Mouse (Mus musculus): ENCODE data around the gene Enox2.

DNA sequence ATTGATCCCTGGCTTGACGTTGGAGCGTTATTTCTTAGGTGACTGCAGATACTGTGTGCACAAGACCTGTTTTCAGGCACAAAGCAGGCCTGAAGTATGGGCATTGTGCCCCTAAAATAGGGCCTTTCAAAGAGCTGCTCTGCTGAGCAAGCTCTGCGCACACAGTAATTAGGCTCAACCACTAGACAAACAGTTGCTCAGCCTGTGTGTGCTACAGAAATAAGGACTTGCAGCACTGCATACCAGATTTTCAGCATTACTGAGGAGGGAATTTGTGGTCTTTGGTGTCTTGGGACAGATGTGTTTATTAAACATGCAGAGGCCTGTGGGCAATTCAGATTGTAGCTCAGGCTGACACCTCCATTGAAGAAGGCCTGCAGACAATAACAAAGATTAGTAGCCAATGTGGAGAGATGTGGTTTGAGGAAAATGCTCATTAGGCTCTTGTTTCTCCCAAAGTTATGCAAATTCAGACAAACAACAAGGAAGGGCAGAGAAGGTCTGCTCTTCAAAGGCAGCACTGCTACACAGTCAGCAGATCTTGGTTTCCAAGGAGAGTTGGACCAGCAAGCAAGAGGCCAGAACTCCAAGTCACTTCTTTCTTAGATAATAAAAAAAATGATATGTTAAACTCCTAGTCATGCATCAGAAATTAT, 163.2 kb downstream of the Enox2 start:
- TF ChIP-seq POLR2A (IDR thresholded peaks at IDR 0.05; ENCODE audit: extremely low read depth, insufficient read depth, low read length) (no peak), CTCF (IDR thresholded peaks at IDR 0.05; ENCODE audit: low read depth, low read length) (no peak)

Measured in liver, adult 2 months (tissue).